ENCODE assay signal across 17 mouse cellular contexts in the genomic region with DNA sequence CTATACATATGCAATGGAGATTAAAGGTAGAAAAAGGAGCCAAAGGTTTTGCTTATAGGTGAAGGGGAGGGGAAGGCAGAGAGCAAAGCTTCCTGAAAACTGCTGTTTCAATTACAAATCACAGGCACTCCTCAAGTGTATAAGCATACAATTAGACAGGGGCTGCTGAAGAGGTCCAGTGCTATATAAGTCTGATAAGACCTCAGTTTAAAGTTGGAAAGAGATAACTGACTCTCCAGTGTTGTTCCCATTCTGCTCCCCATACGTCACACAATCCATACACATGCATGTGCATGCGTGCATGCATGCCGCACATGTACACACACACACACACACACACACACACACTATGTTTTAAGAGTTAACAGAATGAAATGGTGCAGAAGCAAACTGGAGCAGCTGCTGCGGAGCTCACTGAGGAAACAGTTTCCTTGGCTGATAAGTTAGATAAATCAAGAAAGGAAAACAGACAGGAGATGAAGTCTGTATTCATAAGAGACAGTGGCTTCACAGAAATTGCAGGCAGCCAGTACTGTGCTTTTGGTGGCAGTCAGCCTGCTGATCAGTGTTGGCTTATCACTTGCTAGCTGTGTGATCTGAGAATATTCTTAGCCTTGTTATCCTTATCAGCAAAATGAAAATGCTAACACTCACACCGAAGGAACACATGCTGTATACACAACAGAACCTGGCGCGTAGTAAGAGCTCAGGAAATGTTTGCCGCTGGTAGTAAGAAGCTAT.
DNase-seq lines count a peak whose midpoint lies in the region; ATAC-seq lines count a peak whose summit lies in the region.
"Had no signal": no experiment of that assay in that cellular context is flagged by ENCODE, and none has a peak within 500 bp of the region (broad histone marks: within the 10 kb centered on the region; RNA-seq: fewer than 3 reads in every experiment).

No protein-coding gene starts in this region.

- H3K27me3 ChIP-seq in forebrain, embryonic 13.5 days, result no peaks in the 10 kb centered on the region
- no peaks in the 10 kb centered on the region for H3K27me3 ChIP-seq in forebrain, embryonic 11.5 days (ENCODE audit: control insufficient read depth, insufficient read depth, low read length)
- no peaks in the 10 kb centered on the region for H3K27me3 ChIP-seq in hindbrain, embryonic 14.5 days (ENCODE audit: control insufficient read depth, insufficient read depth, low read length)
- H3K27me3 ChIP-seq in hindbrain, embryonic 10.5 days (ENCODE audit: insufficient read depth, poor library complexity, severe bottlenecking), result no peaks in the 10 kb centered on the region
- H3K27me3 ChIP-seq: CH12.LX, Patski had no signal

- no peak overlapping the region for H3K4me2 ChIP-seq in forebrain, embryonic 13.5 days
- H3K4me2 ChIP-seq in forebrain, embryonic 11.5 days (ENCODE audit: low read depth, low read length, severe bottlenecking), result no peak overlapping the region
- no peak overlapping the region for H3K4me2 ChIP-seq in hindbrain, embryonic 14.5 days (replicated peaks)

- WGBS in forebrain, embryonic 13.5 days, result 90% methylated on average over 8 of the region's 8 CpGs
- 95% methylated on average over 8 of the region's 8 CpGs for WGBS in forebrain, embryonic 11.5 days
- 87% methylated on average over 8 of the region's 8 CpGs for WGBS in hindbrain, embryonic 14.5 days
- 96% methylated on average over 8 of the region's 8 CpGs for WGBS in hindbrain, embryonic 10.5 days

- H3K4me1 ChIP-seq in forebrain, embryonic 13.5 days, result no peaks in the 10 kb centered on the region
- no peaks in the 10 kb centered on the region for H3K4me1 ChIP-seq in forebrain, embryonic 11.5 days (replicated peaks; ENCODE audit: control insufficient read depth, insufficient read depth, low read length)
- H3K4me1 ChIP-seq in hindbrain, embryonic 14.5 days (replicated peaks; ENCODE audit: control insufficient read depth, insufficient read depth, low read length), result no peaks in the 10 kb centered on the region
- H3K4me1 ChIP-seq in hindbrain, embryonic 10.5 days (replicated peaks), result no peaks in the 10 kb centered on the region

- H3K9ac ChIP-seq in forebrain, embryonic 13.5 days, result no peak overlapping the region
- no peak overlapping the region for H3K9ac ChIP-seq in forebrain, embryonic 11.5 days (ENCODE audit: low read length)
- 0 out of 2 replicates have a peak overlapping the region, but pooled peaks have one; percentile 24 for H3K9ac ChIP-seq in hindbrain, embryonic 14.5 days

- H3K4me3 ChIP-seq in forebrain, embryonic 13.5 days, result no peak overlapping the region
- H3K4me3 ChIP-seq in forebrain, embryonic 11.5 days (ENCODE audit: low read depth, low read length), result no peak overlapping the region
- no peak overlapping the region for H3K4me3 ChIP-seq in hindbrain, embryonic 14.5 days (replicated peaks; ENCODE audit: low read length)
- no peak overlapping the region for H3K4me3 ChIP-seq in hindbrain, embryonic 10.5 days
- H3K4me3 ChIP-seq: erythroblast, embryonic 14.5 days; midbrain, embryonic 10.5 days had no signal

- H3K36me3 ChIP-seq in forebrain, embryonic 13.5 days (ENCODE audit: poor library complexity, severe bottlenecking), result peaks cover 11% of the 10 kb centered on the region
- H3K36me3 ChIP-seq in forebrain, embryonic 11.5 days (ENCODE audit: control insufficient read depth, insufficient read depth, low read length), result no peaks in the 10 kb centered on the region
- peaks cover 5% of the 10 kb centered on the region; the same call in 1 of the 2 replicates for H3K36me3 ChIP-seq in hindbrain, embryonic 14.5 days (replicated peaks; ENCODE audit: control insufficient read depth, insufficient read depth)
- H3K36me3 ChIP-seq in hindbrain, embryonic 10.5 days, result peaks cover 5% of the 10 kb centered on the region; the same call in 1 of the 2 replicates

- peak; percentile 58; the same call in 1 of the 2 replicates for ATAC-seq in forebrain, embryonic 13.5 days
- no peak for ATAC-seq in forebrain, embryonic 11.5 days (replicated peaks; ENCODE audit: low FRiP score)
- no peak for ATAC-seq in hindbrain, embryonic 14.5 days (ENCODE audit: low FRiP score)
- ATAC-seq: intestine, postnatal 0 days; Patski had no signal

- H3K27ac ChIP-seq in forebrain, embryonic 13.5 days, result no peak overlapping the region
- no peak overlapping the region for H3K27ac ChIP-seq in forebrain, embryonic 11.5 days (ENCODE audit: low read depth, low read length)
- no peak overlapping the region for H3K27ac ChIP-seq in hindbrain, embryonic 14.5 days
- H3K27ac ChIP-seq in hindbrain, embryonic 10.5 days, result no peak overlapping the region
- H3K27ac ChIP-seq: midbrain, embryonic 10.5 days; stomach, postnatal 0 days had no signal

- peaks cover 13% of the 10 kb centered on the region; the same call in 1 of the 2 replicates for H3K9me3 ChIP-seq in forebrain, embryonic 13.5 days (replicated peaks)
- H3K9me3 ChIP-seq in forebrain, embryonic 11.5 days (ENCODE audit: control insufficient read depth, low read length), result peaks cover 5% of the 10 kb centered on the region; the same call in 1 of the 2 replicates
- peaks cover 11% of the 10 kb centered on the region; the same call in 1 of the 2 replicates for H3K9me3 ChIP-seq in hindbrain, embryonic 14.5 days (ENCODE audit: control insufficient read depth, low read length)
- H3K9me3 ChIP-seq in hindbrain, embryonic 10.5 days, result peaks cover 14% of the 10 kb centered on the region

- no peak for DNase-seq in forebrain, embryonic 11.5 days (ENCODE audit: low spot score)
- DNase-seq in hindbrain, embryonic 14.5 days (ENCODE audit: low spot score), result no peak
- DNase-seq in hindbrain, embryonic 10.5 days (ENCODE audit: low spot score), result no peak
- peak; percentile 59 to 61 for DNase-seq in right cerebral cortex, postnatal 10 days (ENCODE audit: low spot score in 2 of 2)
- DNase-seq in right cerebral cortex, postnatal 25 days, result no peak
- no peak for DNase-seq in embryo, embryonic 11 days
- DNase-seq in natural killer cell, adult 2 months (ENCODE audit: low spot score in 2 of 2), result no peak
- DNase-seq: kidney, postnatal 25 days; spleen, adult 18-20 months; thymus, postnatal 36 days had no signal

Comparison
In these comparisons a context has a peak if more than half of its experiments do, and no peak if none do; other contexts are left out.
1. DNase-seq: peak in right cerebral cortex, postnatal 10 days (2 of 2); none in forebrain, embryonic 11.5 days (single experiment), hindbrain, embryonic 14.5 days (single experiment), hindbrain, embryonic 10.5 days (single experiment), right cerebral cortex, postnatal 25 days (single experiment), embryo, embryonic 11 days (single experiment) and natural killer cell, adult 2 months (0 of 2).